Mouse (Mus musculus): Measurements from ENCODE around the gene Hoxb1. TPM values are rescaled to one million over a fixed set of nuclear protein-coding genes. Genes with fewer than 3 reads are reported as not detected.
A peak's percentile ranks its signal among the peaks of the same experiment; 100 is the strongest.

Gene Hoxb1
- 0.15 TPM in 1 of 2 replicates, not detected in the other for polyA plus RNA-seq (2016; fragmentation: Nextera tagmentation; extraction: Ambion mirVana)

DNA sequence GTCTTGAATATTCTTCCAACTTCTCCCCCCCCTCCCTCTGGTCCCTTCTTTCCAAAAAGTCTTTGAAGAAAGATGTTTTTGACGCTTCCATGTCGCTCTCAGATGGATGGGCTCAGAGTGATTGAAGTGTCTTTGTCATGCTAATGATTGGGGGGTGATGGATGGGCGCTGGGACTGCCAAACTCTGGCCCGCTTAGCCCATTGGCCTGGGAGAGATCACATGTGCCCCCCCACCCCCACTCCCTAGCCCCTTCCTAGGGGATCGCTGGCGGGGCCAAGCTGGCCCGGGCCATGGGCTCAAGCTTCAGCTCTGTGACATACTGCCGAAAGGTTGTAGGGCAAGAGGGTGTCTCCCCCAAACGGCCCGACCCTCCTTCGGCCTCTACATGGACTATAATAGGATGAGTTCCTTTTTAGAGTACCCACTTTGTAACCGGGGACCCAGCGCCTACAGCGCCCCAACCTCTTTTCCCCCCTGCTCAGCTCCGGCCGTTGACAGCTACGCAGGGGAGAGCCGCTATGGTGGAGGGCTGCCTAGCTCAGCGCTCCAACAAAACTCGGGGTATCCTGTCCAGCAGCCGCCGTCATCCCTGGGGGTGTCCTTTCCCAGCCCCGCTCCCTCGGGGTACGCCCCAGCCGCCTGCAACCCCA lies at the start of gene Hoxb1:
Gene Hoxb1 (plus strand): TSS at position 312 of the 651 bp plus-strand sequence.
- Histone ChIP-seq H3K4me1 (peaks cover 6% of the 10 kb centered on the region; the same call in 1 of the 2 replicates), H3K27ac (replicated peaks) (no peak within 1 kb of the TSS), H3K9me3 (replicated peaks) (no peaks in the 10 kb centered on the region), H3K4me3 (no peak within 1 kb of the TSS), H3K36me3 (no peaks in the 10 kb centered on the region), H3K27me3 (ENCODE audit: low read depth, poor library complexity, severe bottlenecking) (peaks cover 100% of the 10 kb centered on the region)
- DNase-seq (ENCODE audit: low spot score), result peak; percentile 37
- under 1% methylated on average over 26 of the region's 26 CpGs for WGBS

DNA sequence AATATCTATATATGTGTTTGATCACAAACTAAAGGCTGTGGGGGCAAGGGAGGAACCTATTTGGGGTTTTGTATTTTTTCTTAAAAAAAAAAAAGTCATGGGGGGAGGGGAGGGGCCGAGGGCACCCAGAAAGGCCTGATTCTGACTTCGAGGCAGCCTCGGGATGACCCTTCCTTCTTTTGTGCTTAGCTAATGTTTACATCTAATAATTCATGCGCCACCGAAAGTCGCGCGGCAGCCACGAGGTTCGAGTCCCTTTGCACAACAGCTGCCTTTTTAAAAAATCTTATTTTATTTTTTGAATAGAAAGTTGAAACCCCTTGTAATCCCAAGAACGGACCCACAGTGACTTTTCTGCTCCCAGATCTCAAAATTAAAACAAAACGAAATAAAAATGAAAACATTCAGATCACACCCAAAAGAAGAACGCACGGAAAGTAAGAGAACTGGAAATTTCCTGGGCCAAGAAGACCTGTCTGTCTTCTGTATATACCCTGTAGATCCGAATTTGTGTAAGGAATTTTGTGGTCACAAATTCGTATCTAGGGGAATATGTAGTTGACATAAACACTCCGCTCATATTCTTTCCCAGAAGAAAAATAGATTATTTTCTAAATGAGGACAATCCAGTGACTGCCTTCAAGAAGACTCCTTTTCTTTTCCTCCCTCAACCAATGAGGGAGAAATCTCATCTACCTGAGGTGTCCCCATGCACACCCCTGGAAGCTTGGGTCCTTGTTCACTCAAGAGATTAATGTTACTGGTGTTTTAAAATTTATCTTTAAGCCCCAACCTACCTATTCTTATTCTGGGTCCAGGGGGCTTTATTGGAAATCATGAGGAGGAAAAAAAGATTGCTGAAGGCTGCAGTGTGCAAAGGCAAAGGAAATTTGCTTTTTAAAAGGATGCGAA lies 48.6 kb upstream of the Hoxb1 start:
- H3K4me3 ChIP-seq, result no peak overlapping the region
- no peaks in the 10 kb centered on the region for H3K9me3 ChIP-seq (replicated peaks)
- H3K27me3 ChIP-seq (ENCODE audit: low read depth, poor library complexity, severe bottlenecking), result peaks cover 100% of the 10 kb centered on the region
- DNase-seq (ENCODE audit: low spot score), result no peak
- H3K4me1 ChIP-seq, result peaks cover 21% of the 10 kb centered on the region
- H3K36me3 ChIP-seq, result no peaks in the 10 kb centered on the region
- H3K27ac ChIP-seq (replicated peaks), result no peak overlapping the region
- WGBS, result 8% methylated on average over 18 of the region's 18 CpGs

DNA sequence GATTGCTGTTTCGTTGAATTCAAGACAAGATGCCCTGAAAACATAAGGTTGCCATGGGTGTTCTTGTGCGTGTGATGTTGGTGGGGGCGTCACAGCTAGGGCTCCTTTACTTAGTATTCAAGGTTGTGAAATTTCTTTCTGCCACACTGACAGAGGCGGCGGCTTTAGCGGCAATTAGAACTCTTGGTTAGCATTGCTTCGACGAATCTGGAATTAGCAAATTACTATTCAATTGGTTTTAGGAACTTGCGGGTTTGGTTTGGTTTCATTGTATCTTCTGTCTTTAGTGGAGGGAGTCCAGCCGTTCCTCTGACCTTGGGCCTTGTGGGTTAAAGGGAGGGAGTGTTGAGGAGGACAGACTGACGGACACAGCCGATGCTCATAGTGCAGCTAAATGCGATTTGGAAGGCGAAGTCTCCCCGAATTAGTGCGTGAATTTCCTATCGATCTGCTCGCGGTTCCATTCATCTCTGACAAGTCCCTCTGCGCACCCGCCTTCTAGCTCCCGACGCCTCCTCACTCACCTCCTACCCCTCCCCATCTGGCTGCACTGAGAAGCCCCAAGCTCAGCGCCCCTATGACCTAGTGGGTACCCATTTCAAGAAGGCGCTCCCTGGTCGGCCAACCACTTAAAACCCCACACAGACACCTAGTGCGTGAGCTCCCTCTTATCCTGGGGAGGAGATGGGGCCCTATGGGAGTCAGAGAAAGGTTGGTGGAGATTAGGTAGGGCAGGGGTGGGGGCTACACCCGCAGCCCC lies 47.8 kb upstream of the Hoxb1 start, which contains the start of gene Hoxb4:
Gene Hoxb4 (plus strand): TSS at position 660 of the 760 bp plus-strand sequence.
- WGBS, result 2% methylated on average over 28 of the region's 28 CpGs
- DNase-seq (ENCODE audit: low spot score), result peak; percentile 62
- H3K36me3 ChIP-seq, result no peaks in the 10 kb centered on the region
- peaks cover 18% of the 10 kb centered on the region for H3K4me1 ChIP-seq
- no peaks in the 10 kb centered on the region for H3K9me3 ChIP-seq (replicated peaks)
- no peak within 1 kb of the TSS for H3K27ac ChIP-seq (replicated peaks)
- H3K27me3 ChIP-seq (ENCODE audit: low read depth, poor library complexity, severe bottlenecking), result peaks cover 100% of the 10 kb centered on the region
- H3K4me3 ChIP-seq, result peak within 1 kb of the TSS; percentile 51

DNA sequence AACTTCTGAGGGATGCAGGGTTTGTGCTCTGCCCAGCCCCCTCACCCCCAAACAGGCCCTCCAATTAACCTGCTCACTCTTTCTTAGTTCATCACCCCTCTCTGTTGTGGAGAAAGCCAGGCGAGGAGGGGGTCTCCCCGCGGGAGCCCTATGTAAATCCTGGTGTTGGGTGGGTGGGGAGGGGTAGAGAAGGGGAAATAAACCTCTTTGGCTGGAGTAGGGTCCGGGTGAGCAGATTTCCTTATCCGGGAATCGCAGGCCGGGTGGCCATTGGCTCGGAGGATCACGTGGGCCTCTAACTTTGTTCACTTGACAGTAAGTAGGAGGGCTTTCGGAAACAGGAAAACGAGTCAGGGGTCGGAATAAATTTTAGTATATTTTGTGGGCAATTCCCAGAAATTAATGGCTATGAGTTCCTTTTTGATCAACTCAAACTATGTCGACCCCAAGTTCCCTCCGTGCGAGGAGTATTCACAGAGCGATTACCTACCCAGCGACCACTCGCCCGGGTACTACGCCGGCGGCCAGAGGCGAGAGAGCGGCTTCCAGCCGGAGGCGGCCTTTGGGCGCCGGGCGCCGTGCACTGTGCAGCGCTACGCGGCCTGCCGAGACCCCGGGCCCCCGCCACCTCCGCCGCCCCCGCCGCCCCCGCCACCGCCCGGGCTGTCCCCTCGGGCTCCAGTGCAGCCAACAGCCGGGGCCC lies 47.0 kb upstream of the Hoxb1 start:
- Histone ChIP-seq H3K36me3 (no peaks in the 10 kb centered on the region), H3K27ac (replicated peaks) (no peak overlapping the region), H3K4me3 (peak overlapping the region; percentile 51), H3K9me3 (replicated peaks) (no peaks in the 10 kb centered on the region), H3K27me3 (ENCODE audit: low read depth, poor library complexity, severe bottlenecking) (peaks cover 100% of the 10 kb centered on the region), H3K4me1 (peaks cover 18% of the 10 kb centered on the region)
- under 1% methylated on average over 45 of the region's 45 CpGs for WGBS
- DNase-seq (ENCODE audit: low spot score), result peak; percentile 78

DNA sequence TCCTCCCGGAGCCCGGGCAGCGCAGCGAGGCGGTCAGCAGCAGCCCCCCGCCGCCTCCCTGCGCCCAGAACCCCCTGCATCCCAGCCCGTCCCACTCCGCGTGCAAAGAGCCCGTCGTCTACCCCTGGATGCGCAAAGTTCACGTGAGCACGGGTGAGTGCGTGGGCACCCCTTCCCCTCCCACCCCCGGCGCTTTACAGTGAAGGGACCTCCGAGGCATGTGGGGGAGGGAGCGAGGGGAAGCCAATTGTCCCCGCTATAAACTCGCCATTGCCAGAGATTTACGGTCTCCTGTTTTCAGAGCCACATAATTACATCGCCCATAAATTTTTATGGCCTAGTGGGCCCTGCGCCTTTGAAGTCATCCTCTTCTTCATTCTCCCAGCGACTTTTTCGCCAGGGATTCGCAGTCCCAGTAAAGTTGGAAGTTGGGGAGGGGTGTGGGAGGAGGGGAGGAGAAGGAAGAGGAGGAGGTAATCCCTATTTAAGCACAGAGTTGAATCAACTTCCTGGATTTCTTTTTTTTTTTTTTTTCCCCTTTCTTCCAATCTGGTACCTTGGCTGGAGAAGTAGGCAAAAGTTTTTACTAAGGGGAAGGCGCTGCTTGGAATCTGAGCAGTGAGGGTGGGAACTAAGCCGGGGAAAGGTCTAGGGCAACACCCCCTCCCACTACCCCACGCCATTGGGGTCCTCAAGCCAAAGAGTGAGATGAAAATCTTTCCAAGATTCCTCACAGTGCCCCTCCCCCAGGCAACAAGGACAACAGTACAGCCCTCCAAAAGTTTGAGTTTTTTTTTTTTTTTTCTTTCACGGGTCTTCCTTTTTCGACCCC lies 46.3 kb upstream of the Hoxb1 start:
- Histone ChIP-seq H3K4me1 (peaks cover 18% of the 10 kb centered on the region), H3K27ac (replicated peaks) (no peak overlapping the region), H3K36me3 (no peaks in the 10 kb centered on the region), H3K27me3 (ENCODE audit: low read depth, poor library complexity, severe bottlenecking) (peaks cover 100% of the 10 kb centered on the region), H3K4me3 (peak overlapping the region; percentile 51), H3K9me3 (replicated peaks) (no peaks in the 10 kb centered on the region)
- WGBS, result under 1% methylated on average over 33 of the region's 34 CpGs
- no peak for DNase-seq (ENCODE audit: low spot score)

DNA sequence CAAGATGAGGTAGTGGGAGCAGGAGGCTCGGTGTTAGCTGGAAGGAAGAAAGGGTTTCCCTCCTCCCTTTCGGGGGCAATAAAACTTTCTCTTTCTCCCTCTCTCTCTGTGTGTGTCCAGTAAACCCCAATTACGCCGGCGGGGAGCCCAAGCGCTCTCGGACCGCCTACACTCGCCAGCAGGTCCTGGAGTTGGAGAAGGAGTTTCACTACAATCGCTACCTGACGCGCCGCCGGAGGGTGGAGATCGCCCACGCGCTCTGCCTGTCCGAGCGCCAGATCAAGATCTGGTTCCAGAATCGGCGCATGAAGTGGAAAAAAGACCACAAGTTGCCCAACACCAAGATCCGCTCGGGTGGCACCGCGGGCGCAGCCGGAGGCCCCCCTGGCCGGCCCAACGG lies 45.6 kb upstream of the Hoxb1 start:
- H3K27ac ChIP-seq (replicated peaks), result no peak overlapping the region
- peaks cover 18% of the 10 kb centered on the region for H3K4me1 ChIP-seq
- no peak for DNase-seq (ENCODE audit: low spot score)
- peaks cover 100% of the 10 kb centered on the region for H3K27me3 ChIP-seq (ENCODE audit: low read depth, poor library complexity, severe bottlenecking)
- H3K4me3 ChIP-seq, result no peak overlapping the region
- H3K36me3 ChIP-seq, result no peaks in the 10 kb centered on the region
- no peaks in the 10 kb centered on the region for H3K9me3 ChIP-seq (replicated peaks)
- under 1% methylated on average over 29 of the region's 29 CpGs for WGBS

DNA sequence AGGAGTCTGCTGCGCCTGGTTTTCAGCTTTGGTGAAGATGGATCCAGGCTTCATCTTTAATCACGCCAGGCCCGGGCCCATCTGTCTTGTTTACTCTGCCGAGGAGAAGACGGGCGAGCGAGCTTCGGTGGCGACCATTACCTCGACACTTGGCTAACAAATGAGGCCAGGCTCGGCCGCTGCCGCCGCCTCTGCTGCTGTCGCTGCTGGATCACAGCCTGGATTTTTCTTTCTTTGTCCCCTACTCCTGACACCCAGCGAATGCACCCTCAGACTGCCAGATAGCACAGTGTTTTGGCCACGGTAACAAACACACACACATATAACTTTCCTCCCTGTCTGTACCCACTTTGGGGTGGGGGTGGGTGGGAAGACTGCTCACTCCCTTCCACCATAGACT lies 44.9 kb upstream of the Hoxb1 start:
- Histone ChIP-seq H3K36me3 (no peaks in the 10 kb centered on the region), H3K27me3 (ENCODE audit: low read depth, poor library complexity, severe bottlenecking) (peaks cover 100% of the 10 kb centered on the region), H3K27ac (replicated peaks) (no peak overlapping the region), H3K4me3 (no peak overlapping the region), H3K4me1 (peaks cover 18% of the 10 kb centered on the region), H3K9me3 (replicated peaks) (no peaks in the 10 kb centered on the region)
- WGBS, result under 1% methylated on average over 17 of the region's 17 CpGs
- peak; percentile 59 for DNase-seq (ENCODE audit: low spot score)

DNA sequence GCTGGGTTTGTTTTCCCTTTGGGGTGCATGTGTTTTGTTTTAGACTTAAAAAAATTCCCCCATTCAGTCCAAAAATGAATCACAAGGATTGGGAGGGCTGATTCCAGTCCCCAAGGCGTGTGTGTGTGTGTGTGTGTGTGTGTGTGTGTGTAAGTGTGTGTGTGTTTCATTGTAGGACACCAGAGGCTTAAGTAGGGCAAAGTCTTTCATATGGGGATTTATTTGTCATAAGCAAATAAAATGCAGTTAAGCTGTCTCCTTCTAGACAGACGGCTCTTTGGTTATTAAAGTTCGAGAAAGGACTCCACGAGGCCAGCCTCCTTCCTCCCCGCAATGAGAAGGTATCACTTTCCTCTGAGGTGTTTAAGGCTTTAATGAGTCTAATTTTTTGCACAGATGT lies 43.7 kb upstream of the Hoxb1 start:
- H3K27ac ChIP-seq (replicated peaks), result no peak overlapping the region
- peaks cover 100% of the 10 kb centered on the region for H3K27me3 ChIP-seq (ENCODE audit: low read depth, poor library complexity, severe bottlenecking)
- no peaks in the 10 kb centered on the region for H3K9me3 ChIP-seq (replicated peaks)
- H3K4me1 ChIP-seq, result peaks cover 18% of the 10 kb centered on the region
- no peaks in the 10 kb centered on the region for H3K36me3 ChIP-seq
- 11% methylated on average over 5 of the region's 5 CpGs for WGBS
- no peak overlapping the region for H3K4me3 ChIP-seq
- DNase-seq (ENCODE audit: low spot score), result no peak

DNA sequence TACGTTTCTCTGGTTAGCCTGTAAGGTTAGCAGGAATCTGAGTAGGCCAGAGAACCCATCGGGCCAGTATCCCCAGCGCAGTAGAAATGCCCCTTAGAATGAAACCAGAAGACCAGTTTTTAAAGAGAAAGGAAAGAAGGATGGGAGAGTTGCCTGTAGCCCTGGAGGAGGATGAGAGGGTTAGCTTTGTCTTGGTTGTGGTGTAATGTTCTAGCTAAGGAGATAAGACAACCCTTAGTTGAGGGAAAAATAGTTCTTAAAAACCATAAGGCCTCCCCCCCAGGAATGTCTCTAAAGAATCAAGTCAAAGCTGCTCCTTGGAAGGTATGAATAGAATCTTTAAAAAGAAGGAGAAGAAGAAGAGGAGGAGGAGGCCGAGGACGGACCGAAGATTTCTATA lies 42.8 kb upstream of the Hoxb1 start:
- WGBS, result 5% methylated on average over 6 of the region's 6 CpGs
- H3K4me3 ChIP-seq, result no peak overlapping the region
- H3K36me3 ChIP-seq, result no peaks in the 10 kb centered on the region
- no peak overlapping the region for H3K27ac ChIP-seq (replicated peaks)
- DNase-seq (ENCODE audit: low spot score), result no peak
- H3K4me1 ChIP-seq, result peaks cover 18% of the 10 kb centered on the region
- no peaks in the 10 kb centered on the region for H3K9me3 ChIP-seq (replicated peaks)
- peaks cover 100% of the 10 kb centered on the region for H3K27me3 ChIP-seq (ENCODE audit: low read depth, poor library complexity, severe bottlenecking)

DNA sequence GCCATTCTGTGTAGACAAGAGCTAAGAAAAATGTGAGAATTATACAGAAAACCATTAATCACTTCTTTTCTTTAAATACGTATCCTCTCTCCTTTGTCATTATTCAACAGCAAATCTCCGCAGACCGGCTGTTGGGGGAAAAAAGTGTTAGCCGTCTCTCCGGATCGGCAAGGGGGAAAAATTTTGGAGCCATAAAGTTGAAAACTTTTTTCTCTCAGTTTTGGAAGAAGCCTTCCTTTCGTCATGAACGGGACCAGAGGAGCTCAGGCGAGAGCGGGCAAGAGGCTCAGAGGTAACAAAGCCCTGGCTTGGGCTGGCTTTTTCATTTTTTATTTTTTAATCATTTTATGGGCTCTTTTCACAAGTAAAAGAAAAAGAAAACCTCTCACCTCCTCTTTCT lies 42.4 kb upstream of the Hoxb1 start, which contains the start of gene Hoxb3:
Gene Hoxb3 (plus strand): TSS at position 173 of the 400 bp plus-strand sequence.
- H3K27me3 ChIP-seq (ENCODE audit: low read depth, poor library complexity, severe bottlenecking), result peaks cover 100% of the 10 kb centered on the region
- no peak for DNase-seq (ENCODE audit: low spot score)
- peaks cover 14% of the 10 kb centered on the region for H3K4me1 ChIP-seq
- H3K36me3 ChIP-seq, result no peaks in the 10 kb centered on the region
- no peaks in the 10 kb centered on the region for H3K9me3 ChIP-seq (replicated peaks)
- 2% methylated on average over 10 of the region's 10 CpGs for WGBS
- H3K4me3 ChIP-seq, result no peak within 1 kb of the TSS
- no peak within 1 kb of the TSS for H3K27ac ChIP-seq (replicated peaks)

DNA sequence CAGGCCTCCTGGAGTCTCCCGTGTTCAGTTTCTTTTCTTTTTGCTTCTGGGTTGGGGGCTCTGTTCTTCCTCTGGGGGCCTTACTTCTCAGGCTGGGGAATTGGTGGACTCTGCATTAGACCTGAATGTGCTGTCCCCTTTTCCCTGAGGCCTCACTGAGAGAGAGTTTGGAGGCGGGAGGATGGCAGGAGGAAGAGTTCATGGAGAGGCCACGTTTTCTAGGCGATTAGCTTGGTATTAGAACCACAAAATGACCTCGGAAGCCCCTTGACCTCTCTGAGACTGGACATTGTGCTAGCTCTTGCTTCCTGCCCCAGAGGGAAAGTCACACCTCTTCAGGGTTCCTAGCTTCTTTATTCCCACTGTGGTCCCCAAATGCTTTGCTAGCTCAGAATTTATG lies 41.4 kb upstream of the Hoxb1 start:
- H3K36me3 ChIP-seq, result no peaks in the 10 kb centered on the region
- no peak for DNase-seq (ENCODE audit: low spot score)
- peaks cover 6% of the 10 kb centered on the region for H3K4me1 ChIP-seq
- H3K9me3 ChIP-seq (replicated peaks), result no peaks in the 10 kb centered on the region
- peaks cover 100% of the 10 kb centered on the region for H3K27me3 ChIP-seq (ENCODE audit: low read depth, poor library complexity, severe bottlenecking)
- 4% methylated on average over 5 of the region's 5 CpGs for WGBS
- H3K4me3 ChIP-seq, result no peak overlapping the region
- no peak overlapping the region for H3K27ac ChIP-seq (replicated peaks)

Measured in midbrain, embryonic 10.5 days (tissue).